ENCODE assay signal across 16 mouse cellular contexts in genomic region chr15:84839521-84839920, GRCm38 (mm10). TPM values are rescaled to one million over a fixed set of nuclear protein-coding genes. Genes with fewer than 3 reads are reported as not detected.
DNase-seq lines count a peak whose midpoint lies in the region; ATAC-seq and TF ChIP-seq lines count a peak whose summit lies in the region.
"Had no signal": no experiment of that assay in that cellular context is flagged by ENCODE, and none has a peak within 500 bp of the region (broad histone marks: within the 10 kb centered on the region; RNA-seq: fewer than 3 reads in every experiment).

No protein-coding gene starts in this region.

- H3K4me1 ChIP-seq in embryonic facial prominence, embryonic 13.5 days: peaks cover 24% of the 10 kb centered on the region
- peaks cover 35% of the 10 kb centered on the region for H3K4me1 ChIP-seq in embryonic facial prominence, embryonic 10.5 days
- peaks cover 16% of the 10 kb centered on the region for H3K4me1 ChIP-seq in midbrain, embryonic 16.5 days (ENCODE audit: control insufficient read depth, insufficient read depth, low read length)
- H3K4me1 ChIP-seq in midbrain, postnatal 0 days (ENCODE audit: insufficient read depth, low read length): peaks cover 6% of the 10 kb centered on the region; the same call in 1 of the 2 replicates
- peaks cover 40% of the 10 kb centered on the region for H3K4me1 ChIP-seq in limb, embryonic 12.5 days (replicated peaks)
- peaks cover 25% of the 10 kb centered on the region for H3K4me1 ChIP-seq in intestine, embryonic 15.5 days (replicated peaks)

- 0 out of 2 replicates have a peak overlapping the region, but pooled peaks have one; percentile 27 for H3K9ac ChIP-seq in embryonic facial prominence, embryonic 13.5 days
- H3K9ac ChIP-seq in midbrain, embryonic 16.5 days (ENCODE audit: low read depth, low read length): no peak overlapping the region
- no peak overlapping the region for H3K9ac ChIP-seq in midbrain, postnatal 0 days (replicated peaks; ENCODE audit: low read length, poor library complexity, severe bottlenecking)
- 0 out of 2 replicates have a peak overlapping the region, but pooled peaks have one; percentile 24 for H3K9ac ChIP-seq in limb, embryonic 12.5 days (replicated peaks)
- no peak overlapping the region for H3K9ac ChIP-seq in intestine, embryonic 15.5 days
- H3K9ac ChIP-seq: forebrain, embryonic 12.5 days; liver, embryonic 15.5 days had no signal

- no peak overlapping the region for H3K4me2 ChIP-seq in embryonic facial prominence, embryonic 13.5 days
- no peak overlapping the region for H3K4me2 ChIP-seq in midbrain, embryonic 16.5 days (ENCODE audit: low read length)
- no peak overlapping the region for H3K4me2 ChIP-seq in midbrain, postnatal 0 days (ENCODE audit: low read depth, low read length, poor library complexity, severe bottlenecking)
- no peak overlapping the region for H3K4me2 ChIP-seq in limb, embryonic 12.5 days
- no peak overlapping the region for H3K4me2 ChIP-seq in intestine, embryonic 15.5 days (replicated peaks)
- H3K4me2 ChIP-seq: forebrain, embryonic 12.5 days; liver, embryonic 15.5 days had no signal

- H3K27me3 ChIP-seq in embryonic facial prominence, embryonic 13.5 days: no peaks in the 10 kb centered on the region
- H3K27me3 ChIP-seq in embryonic facial prominence, embryonic 10.5 days (replicated peaks; ENCODE audit: low read depth, poor library complexity, severe bottlenecking): no peaks in the 10 kb centered on the region
- no peaks in the 10 kb centered on the region for H3K27me3 ChIP-seq in midbrain, embryonic 16.5 days (ENCODE audit: control insufficient read depth, insufficient read depth, low read depth, low read length)
- H3K27me3 ChIP-seq in midbrain, postnatal 0 days (ENCODE audit: insufficient read depth, low read length): no peaks in the 10 kb centered on the region
- H3K27me3 ChIP-seq in limb, embryonic 12.5 days: no peaks in the 10 kb centered on the region
- H3K27me3 ChIP-seq in intestine, embryonic 15.5 days (replicated peaks): no peaks in the 10 kb centered on the region
- H3K27me3 ChIP-seq: forebrain, embryonic 12.5 days; liver, embryonic 15.5 days had no signal

- ATAC-seq in embryonic facial prominence, embryonic 13.5 days (ENCODE audit: insufficient number of reproducible peaks, insufficient read depth, low FRiP score, low TSS enrichment, low read depth): no peak
- peak; percentile 14; the same call in 1 of the 2 replicates for ATAC-seq in midbrain, embryonic 16.5 days
- no peak for ATAC-seq in midbrain, postnatal 0 days (ENCODE audit: low FRiP score)
- ATAC-seq in limb, embryonic 12.5 days (ENCODE audit: insufficient number of reproducible peaks, insufficient read depth, low FRiP score, low TSS enrichment, low read depth): no peak
- ATAC-seq in intestine, embryonic 15.5 days: no peak

- H3K9me3 ChIP-seq in embryonic facial prominence, embryonic 13.5 days: no peaks in the 10 kb centered on the region
- no peaks in the 10 kb centered on the region for H3K9me3 ChIP-seq in embryonic facial prominence, embryonic 10.5 days
- H3K9me3 ChIP-seq in midbrain, embryonic 16.5 days (replicated peaks; ENCODE audit: control insufficient read depth, low read length, poor library complexity, severe bottlenecking): no peaks in the 10 kb centered on the region
- no peaks in the 10 kb centered on the region for H3K9me3 ChIP-seq in midbrain, postnatal 0 days (ENCODE audit: low read length)
- H3K9me3 ChIP-seq in limb, embryonic 12.5 days: no peaks in the 10 kb centered on the region
- H3K9me3 ChIP-seq in intestine, embryonic 15.5 days: no peaks in the 10 kb centered on the region
- H3K9me3 ChIP-seq: forebrain, embryonic 12.5 days; liver, embryonic 15.5 days had no signal

- H3K4me3 ChIP-seq in embryonic facial prominence, embryonic 13.5 days: no peak overlapping the region
- no peak overlapping the region for H3K4me3 ChIP-seq in embryonic facial prominence, embryonic 10.5 days
- no peak overlapping the region for H3K4me3 ChIP-seq in midbrain, embryonic 16.5 days (ENCODE audit: low read depth, low read length)
- H3K4me3 ChIP-seq in midbrain, postnatal 0 days (ENCODE audit: low read depth, low read length): no peak overlapping the region
- H3K4me3 ChIP-seq in limb, embryonic 12.5 days (replicated peaks): no peak overlapping the region
- H3K4me3 ChIP-seq in intestine, embryonic 15.5 days (replicated peaks): no peak overlapping the region
- H3K4me3 ChIP-seq: forebrain, embryonic 12.5 days; liver, embryonic 15.5 days had no signal

- DNase-seq in adrenal gland, adult (ENCODE audit: inconsistent age in 2 of 2, low spot score in 1 of 2): peak; percentile 28 to 66
- no peak for DNase-seq in adrenal gland, postnatal 4 days (ENCODE audit: low spot score in 2 of 2)
- DNase-seq in embryonic facial prominence, embryonic 10.5 days (ENCODE audit: low spot score): no peak
- no peak for DNase-seq in midbrain, postnatal 0 days (ENCODE audit: low spot score)
- DNase-seq: gastrocnemius, postnatal 10 days; kidney, adult 9 months; kidney, postnatal 4 days; lung, postnatal 10 days; right cerebral cortex, adult 18-20 months; thymus, postnatal 36 days had no signal

- H3K27ac ChIP-seq in embryonic facial prominence, embryonic 13.5 days: no peak overlapping the region
- no peak overlapping the region for H3K27ac ChIP-seq in embryonic facial prominence, embryonic 10.5 days (replicated peaks)
- no peak overlapping the region for H3K27ac ChIP-seq in midbrain, embryonic 16.5 days (ENCODE audit: low read length)
- no peak overlapping the region for H3K27ac ChIP-seq in midbrain, postnatal 0 days (ENCODE audit: low read depth, low read length)
- no peak overlapping the region for H3K27ac ChIP-seq in limb, embryonic 12.5 days
- no peak overlapping the region for H3K27ac ChIP-seq in intestine, embryonic 15.5 days
- H3K27ac ChIP-seq: forebrain, embryonic 12.5 days; liver, embryonic 15.5 days had no signal

- H3K36me3 ChIP-seq in embryonic facial prominence, embryonic 13.5 days: no peaks in the 10 kb centered on the region
- H3K36me3 ChIP-seq in embryonic facial prominence, embryonic 10.5 days (replicated peaks): peaks cover 10% of the 10 kb centered on the region; the same call in 1 of the 2 replicates
- H3K36me3 ChIP-seq in midbrain, embryonic 16.5 days (ENCODE audit: control insufficient read depth, insufficient read depth, low read length): no peaks in the 10 kb centered on the region
- H3K36me3 ChIP-seq in midbrain, postnatal 0 days (ENCODE audit: insufficient read depth, low read length): no peaks in the 10 kb centered on the region
- no peaks in the 10 kb centered on the region for H3K36me3 ChIP-seq in limb, embryonic 12.5 days
- no peaks in the 10 kb centered on the region for H3K36me3 ChIP-seq in intestine, embryonic 15.5 days
- H3K36me3 ChIP-seq: liver, embryonic 15.5 days had no signal

- TF ChIP-seq CTCF in midbrain, postnatal 0 days (IDR thresholded peaks at IDR 0.05): no peak

- WGBS in embryonic facial prominence, embryonic 13.5 days: 75% methylated on average over 3 of the region's 3 CpGs
- 86% methylated on average over 3 of the region's 3 CpGs for WGBS in embryonic facial prominence, embryonic 10.5 days
- WGBS in midbrain, embryonic 16.5 days: 82% methylated on average over 3 of the region's 3 CpGs
- WGBS in midbrain, postnatal 0 days: 68% methylated on average over 3 of the region's 3 CpGs
- WGBS in limb, embryonic 12.5 days: 71% methylated on average over 3 of the region's 3 CpGs
- WGBS in intestine, embryonic 15.5 days: 72% methylated on average over 3 of the region's 3 CpGs

RNA-seq across cellular contexts. Expression of gene Phf21b, which starts 16.3 kb away (rescaled TPM):
- 1 to 10 TPM; 4.7 to 6.8 TPM for total RNA-seq in adrenal gland, postnatal 4 days (2021)
- polyA plus RNA-seq in embryonic facial prominence, embryonic 13.5 days (2015; fragmentation: Nextera tagmentation; extraction: Ambion mirVana): 0.93 and 1.2 TPM in 2 replicates
- 2.2 and 4.9 TPM in 2 replicates for polyA plus RNA-seq in embryonic facial prominence, embryonic 10.5 days (2016; fragmentation: Nextera tagmentation; extraction: Ambion mirVana)
- 3.5 and 4.3 TPM in 2 replicates for polyA plus RNA-seq in midbrain, embryonic 16.5 days (2015; fragmentation: Nextera tagmentation; extraction: Ambion mirVana)
- total RNA-seq in midbrain, postnatal 0 days (2014; rRNA removed): 11.7 and 14.2 TPM in 2 replicates
- 1.1 and 1.4 TPM in 2 replicates for polyA plus RNA-seq in midbrain, postnatal 0 days (2015; fragmentation: Nextera tagmentation; extraction: Ambion mirVana)
- 0.84 and 2.0 TPM in 2 replicates for polyA plus RNA-seq in limb, embryonic 12.5 days (2016; fragmentation: Nextera tagmentation; extraction: Ambion mirVana)
- 0.76 and 1.6 TPM in 2 replicates for polyA plus RNA-seq in intestine, embryonic 15.5 days (2015; fragmentation: Nextera tagmentation; extraction: Ambion mirVana)

Comparison
In these comparisons a context has a peak if more than half of its experiments do, and no peak if none do; other contexts are left out.
1. DNase-seq: peak in adrenal gland, adult (2 of 2); none in adrenal gland, postnatal 4 days (0 of 2), embryonic facial prominence, embryonic 10.5 days (single experiment) and midbrain, postnatal 0 days (single experiment).
2. H3K9ac ChIP-seq: peak in embryonic facial prominence, embryonic 13.5 days (single experiment) and limb, embryonic 12.5 days (single experiment); none in midbrain, embryonic 16.5 days (single experiment), midbrain, postnatal 0 days (single experiment) and intestine, embryonic 15.5 days (single experiment).